Mouse (Mus musculus) B cell, adult 2 months (primary cell): ENCODE data around the gene Zfp773.
A peak's percentile ranks its signal among the peaks of the same experiment; 100 is the strongest.
"Not testable (repeated sequence)": the region's sequence is repeated elsewhere in the genome, so short reads cannot be mapped to it uniquely, and the experiment has no call there.

Experiments used
- DNase-seq, 2 experiments: peaks; one replicate each; pipeline ENCODE4 v3.0.0; 2022

The Zfp773 gene

DNA sequence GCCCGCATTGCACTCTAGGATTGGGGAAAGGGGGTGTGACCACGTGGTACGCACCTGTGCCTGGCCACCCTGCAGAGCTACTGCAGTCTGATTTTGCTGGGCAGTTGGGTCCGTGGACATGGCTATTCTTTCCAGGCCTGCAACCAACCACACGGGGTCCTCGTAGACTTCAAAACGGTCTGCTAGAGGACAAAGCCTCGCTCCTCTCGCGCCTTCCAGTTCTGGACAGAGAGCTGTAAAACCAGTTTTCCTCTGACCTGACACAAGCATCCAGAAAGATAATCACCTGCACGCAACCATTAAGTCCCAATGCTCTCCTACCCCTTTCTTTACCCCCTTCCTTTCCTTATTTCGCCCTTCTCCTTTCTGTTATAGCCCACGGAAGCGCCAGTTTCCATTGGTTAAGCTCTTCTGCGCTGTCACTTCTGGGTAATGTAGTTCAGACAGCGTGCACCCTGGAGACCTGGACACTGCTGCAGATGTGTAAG lies at the start of gene Zfp773:
Gene Zfp773 (minus strand): TSS at position 377 of the 488 bp plus-strand sequence.
- DNase-seq: peak; percentile 32 to 37

DNA sequence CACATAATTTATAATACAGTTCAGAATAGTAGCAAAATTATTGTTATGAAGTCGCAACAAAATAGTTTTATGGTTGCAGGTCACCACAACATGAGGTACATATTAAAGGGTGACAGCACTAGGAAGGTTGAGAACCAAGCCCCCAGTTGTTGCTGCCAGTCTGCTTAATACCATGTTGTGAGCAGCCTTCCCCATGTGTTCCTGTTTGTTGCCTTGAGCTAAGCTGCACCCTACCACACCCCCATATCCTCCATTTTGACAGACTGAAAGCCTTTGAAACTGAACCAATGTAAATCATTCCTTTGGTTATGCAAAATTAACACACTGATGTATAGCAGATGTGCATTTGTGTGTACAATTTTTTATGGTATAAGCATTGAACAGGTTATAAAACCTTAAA lies 49.3 kb upstream of the Zfp773 start:
- no peak for DNase-seq

DNA sequence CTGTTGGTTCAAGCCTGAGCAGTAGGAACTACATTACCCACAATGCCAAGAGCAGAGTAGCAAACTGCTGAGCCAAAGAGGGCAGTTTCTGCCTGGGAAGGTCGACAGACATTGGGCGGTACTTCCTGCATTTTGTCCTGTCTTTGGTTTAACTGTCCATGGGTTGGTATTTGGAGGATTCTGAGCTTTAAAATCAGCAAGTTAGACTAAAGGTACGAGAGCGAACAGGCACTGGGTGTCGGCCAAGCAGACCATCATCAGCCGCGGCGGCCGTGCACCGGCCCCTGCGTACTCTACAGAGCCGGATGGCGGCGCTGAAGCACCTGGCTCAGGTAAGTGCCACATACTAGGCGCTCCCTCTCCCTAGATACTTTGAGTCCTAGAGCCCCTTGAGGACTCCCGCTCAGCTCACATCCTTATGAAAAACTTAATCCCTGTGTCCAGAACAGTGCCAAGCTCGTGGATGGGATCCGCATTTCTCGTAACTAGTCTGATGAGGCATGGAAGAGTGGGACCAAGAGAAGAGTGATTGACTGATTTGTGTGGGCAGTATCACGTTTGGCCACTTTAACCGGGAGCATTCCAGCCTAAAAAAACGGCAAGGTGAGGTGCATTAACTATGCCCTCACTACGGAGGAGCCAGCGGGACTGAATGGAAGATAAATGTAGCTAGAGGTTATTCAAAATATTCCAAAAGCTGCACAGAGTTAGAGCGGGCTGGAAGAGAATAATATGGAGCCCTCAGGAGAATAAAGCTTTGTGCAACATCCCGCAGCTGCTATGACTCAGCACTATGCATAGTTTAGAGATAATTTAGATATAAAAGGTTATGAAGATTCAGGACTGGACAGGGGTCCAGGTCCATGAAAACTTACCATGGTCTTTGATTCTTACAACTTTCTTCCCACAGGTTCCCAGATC lies 34.9 kb upstream of the Zfp773 start, which contains the start of gene Zfp418:
Gene Zfp418 (plus strand): TSS at position 104 of the 921 bp plus-strand sequence.
- peak; percentile 30 for DNase-seq

DNA sequence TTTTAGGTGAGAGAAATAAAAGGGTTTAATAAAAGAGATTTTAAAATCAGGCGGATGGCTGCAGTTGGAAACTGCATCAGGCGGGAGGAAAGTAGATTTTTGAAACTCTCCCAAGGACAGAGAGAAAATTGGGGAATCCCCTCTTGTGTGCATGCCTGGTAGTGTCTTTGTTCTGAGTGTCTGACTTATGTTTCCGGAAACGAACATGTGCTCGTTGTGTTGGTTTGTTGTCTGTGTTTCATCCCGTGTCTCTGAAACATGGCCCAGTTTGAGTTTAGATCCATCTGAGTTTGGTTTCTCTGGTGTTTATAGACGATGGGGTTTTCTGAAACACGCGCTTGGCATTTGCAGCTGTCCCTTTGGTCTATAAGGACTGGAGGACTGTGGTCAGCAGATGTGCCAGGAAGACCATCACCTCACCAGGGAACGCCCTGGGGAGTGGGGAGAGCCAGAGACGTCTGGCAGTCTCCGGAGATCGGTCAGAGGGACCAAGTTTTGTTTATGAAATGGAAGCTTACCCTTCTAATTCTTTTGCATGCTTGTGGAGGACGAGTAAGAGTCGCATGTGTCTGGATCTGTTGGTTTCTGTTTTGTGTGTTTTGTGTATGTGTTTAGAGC lies 9.5 kb upstream of the Zfp773 start:
- DNase-seq: no peak

DNA sequence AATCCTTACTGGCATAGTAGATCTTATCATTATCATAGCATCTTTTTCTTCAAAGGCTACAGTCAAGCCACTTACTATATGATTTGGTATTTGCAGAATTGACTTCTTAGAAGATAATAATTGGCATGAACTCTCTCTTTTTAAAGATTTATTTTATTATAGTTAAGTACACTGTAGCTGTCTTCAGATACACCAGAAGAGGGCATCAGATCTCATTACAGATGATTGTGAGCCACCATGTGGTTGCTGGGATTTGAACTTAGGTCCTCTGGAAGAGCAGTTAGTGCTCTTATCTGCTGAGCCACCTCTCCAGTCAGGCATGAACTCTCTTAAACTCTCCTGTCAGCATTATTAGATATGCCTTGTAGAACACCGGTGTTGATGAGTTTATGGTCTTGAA lies 7.7 kb upstream of the Zfp773 start:
- no peak for DNase-seq

DNA sequence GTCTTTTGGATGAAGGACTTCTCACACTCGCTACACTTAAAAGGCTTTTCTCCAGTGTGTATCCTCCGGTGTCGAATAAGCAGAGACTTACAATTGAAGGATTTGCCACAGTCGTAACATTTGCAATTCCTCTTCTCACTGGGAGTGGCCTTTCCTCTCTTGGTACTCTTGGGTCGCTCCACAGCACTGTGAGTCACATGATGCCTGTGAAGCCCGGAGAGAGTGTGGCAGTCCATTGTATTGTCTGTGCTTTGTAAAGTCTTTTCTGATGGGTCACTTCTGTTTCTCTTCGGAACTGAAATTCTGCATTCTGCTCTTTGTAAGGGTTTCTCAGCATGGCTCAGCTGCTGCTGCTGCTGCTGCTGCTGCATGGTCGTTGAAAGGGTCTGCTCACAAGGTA lies 3.8 kb downstream of the Zfp773 start:
- DNase-seq: no peak

DNA sequence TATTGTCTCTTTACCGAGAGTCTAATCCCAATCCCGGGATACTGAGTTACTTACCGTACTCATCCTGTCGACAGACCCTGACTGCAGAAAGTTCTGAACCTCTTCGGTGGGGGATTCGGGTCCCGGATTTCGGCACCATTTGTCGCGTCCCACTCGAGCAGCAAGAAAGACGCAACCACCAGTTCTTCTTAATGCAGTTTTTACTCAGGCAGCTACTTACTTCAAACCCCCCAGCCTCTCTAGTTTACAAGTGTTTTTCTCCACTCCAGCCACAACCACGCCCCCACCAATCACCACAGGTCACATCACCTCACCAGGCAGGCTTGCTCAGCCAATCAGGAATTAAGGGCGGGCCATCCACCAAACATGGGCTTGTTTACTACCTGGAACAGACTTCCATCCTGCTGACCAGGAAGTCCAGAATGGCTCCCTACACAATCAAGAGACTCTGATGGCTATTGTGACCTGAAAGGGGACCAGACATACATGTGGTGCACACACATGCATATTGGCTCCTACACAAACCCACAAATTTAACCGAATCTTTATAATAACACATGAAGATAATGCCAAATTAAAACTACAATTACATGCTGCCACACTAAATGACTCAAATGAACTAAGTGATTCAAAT lies 5.9 kb downstream of the Zfp773 start:
- DNase-seq: not testable (repeated sequence)

DNA sequence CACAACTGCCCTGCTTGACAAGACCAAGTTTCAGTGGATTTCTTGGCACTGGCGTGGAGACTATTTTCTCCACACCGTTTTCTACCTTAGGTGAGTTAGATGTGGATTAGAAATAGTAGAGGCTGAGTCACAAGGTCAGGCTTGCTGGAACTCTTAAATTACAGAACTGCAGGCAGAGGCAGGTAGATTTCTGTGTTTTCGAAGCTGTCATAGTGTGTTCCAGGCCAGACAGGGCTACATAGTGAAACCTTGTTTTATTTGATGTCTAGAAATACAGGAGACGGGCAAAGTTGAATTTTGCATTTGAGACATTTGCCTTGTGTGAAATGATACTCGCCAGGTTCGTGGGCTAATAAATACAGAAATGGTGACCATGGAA lies 15.0 kb downstream of the Zfp773 start:
- DNase-seq: no peak

DNA sequence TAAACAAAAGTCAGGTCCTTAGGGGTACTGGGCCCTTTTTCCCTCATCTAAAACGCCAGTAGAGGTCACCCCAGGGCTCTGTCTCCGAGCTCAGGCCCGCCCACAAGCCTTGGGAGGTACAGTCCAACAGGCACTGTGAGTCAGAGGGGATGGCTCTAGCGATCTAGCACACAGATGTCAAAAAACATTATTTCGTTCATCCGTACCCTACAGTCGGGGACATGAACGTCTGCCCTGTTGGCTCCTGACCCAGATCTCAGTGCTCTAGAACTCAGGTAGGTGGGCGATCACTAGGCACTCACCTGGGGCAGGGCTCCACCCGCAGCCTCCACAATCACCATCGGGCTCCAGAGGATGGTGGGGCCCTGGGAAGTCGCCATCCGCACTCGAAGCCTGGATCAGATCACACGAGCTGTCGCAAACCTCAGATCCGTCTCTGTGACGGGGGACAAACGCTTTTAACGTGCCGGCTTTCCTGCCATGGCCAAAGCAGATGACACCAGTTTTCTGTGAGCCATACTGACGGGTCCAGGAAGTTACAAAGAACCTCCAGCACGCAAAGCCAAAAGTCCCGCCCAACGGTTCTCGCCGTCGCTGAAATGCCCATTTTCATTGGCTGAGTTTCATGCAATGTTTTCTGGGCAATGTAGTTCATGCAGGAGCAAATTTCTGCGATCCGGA lies 15.5 kb downstream of the Zfp773 start, which contains the start of gene Zfp954:
Gene Zfp954 (minus strand): TSS at position 568 of the 681 bp plus-strand sequence.
- peak; percentile 82 to 83 for DNase-seq

DNA sequence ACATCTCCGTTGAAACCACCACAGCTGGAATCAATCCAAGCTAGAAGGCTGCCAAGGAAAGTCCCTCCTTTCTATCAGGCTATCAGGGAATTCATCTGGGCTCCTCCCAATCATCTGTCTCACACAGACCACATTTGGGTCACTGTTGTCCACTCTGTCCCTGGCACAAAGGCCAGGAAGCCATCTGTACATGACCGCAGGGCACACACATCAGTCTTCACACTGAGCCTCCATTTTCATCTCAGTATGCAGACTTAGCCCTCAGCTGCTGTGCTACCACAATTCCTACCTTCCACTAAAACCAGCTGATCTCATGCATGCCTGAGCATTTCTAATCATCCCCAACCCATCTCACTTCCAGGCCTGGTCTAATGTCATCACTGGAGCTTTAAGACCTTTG lies 18.1 kb downstream of the Zfp773 start:
- DNase-seq: no peak

DNA sequence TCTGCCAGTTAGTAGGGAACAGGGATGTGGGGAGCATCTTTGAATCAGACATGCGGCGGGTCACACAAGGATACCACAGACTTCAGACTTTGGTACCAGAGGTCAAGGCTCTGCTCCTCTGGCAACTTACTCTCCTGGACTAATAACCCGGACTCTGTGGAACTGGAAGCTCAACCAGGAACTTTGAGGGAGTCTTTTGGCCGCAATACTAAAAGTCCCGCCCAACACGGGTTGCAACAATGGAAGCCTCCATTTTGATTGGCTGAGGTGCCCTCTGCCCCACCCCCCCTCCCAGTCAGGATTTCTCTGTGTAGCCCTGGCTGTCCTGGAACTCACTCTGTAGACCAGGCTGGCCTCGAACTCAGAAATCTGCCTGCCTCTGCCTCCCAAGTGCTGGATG lies 28.1 kb downstream of the Zfp773 start:
- no peak for DNase-seq
